Mouse (Mus musculus) cortical plate, adult 2 months (tissue): Measurements from ENCODE around the gene Sult2b1.

Experiments used
- CTCF ChIP-seq: fragments of 200-500 bp; IDR thresholded peaks from 2 replicates; pipeline ENCODE4 v1.5.1; 2011; ENCODE audit warnings: mild to moderate bottlenecking, control low read depth, low read length; ENCODE audit not compliant: insufficient read depth; ENCODE audit errors: extremely low read depth
- POLR2A ChIP-seq: fragments of 200-500 bp; IDR thresholded peaks from 2 replicates; pipeline ENCODE4 v1.6.1; 2011; ENCODE audit warnings: mild to moderate bottlenecking, low read length, control low read depth; ENCODE audit not compliant: insufficient read depth; ENCODE audit errors: extremely low read depth

- TF ChIP-seq POLR2A (peak; percentile 68; the same call in 1 of the 2 replicates), CTCF (no peak)
Observed at GRCm38 (mm10) chr7:45784524-45785372, at the start of gene Sult2b1.
